Mouse (Mus musculus) brain, embryonic 14.5 days (tissue): ENCODE data around the gene Gng2.

ENCODE experiments used
- CTCF ChIP-seq: fragments of 200-500 bp; IDR thresholded peaks from 2 replicates; pipeline ENCODE4 v1.5.1; 2012; ENCODE audit warnings: inconsistent platforms, mild to moderate bottlenecking, moderate library complexity, borderline replicate concordance; ENCODE audit not compliant: insufficient read depth, insufficient read length; ENCODE audit errors: extremely low read depth
- POLR2A ChIP-seq: fragments of 200-500 bp; IDR thresholded peaks from 2 replicates; pipeline ENCODE4 v1.6.1; 2012; ENCODE audit warnings: mild to moderate bottlenecking, inconsistent platforms, borderline replicate concordance; ENCODE audit not compliant: poor library complexity, insufficient read depth, insufficient read length, severe bottlenecking; ENCODE audit errors: extremely low read depth

- TF ChIP-seq POLR2A (no peak), CTCF (no peak)
Measured at GRCm38 (mm10) chr14:20007446-20007845, 30.0 kb upstream of the Gng2 start.
